Mouse (Mus musculus) MEL (cell line): Measurements from ENCODE around the gene Numbl. TPM values are rescaled to one million over a fixed set of nuclear protein-coding genes. Genes with fewer than 3 reads are reported as not detected.

Experiments
- DNase-seq: peaks from one replicate; pipeline ENCODE4 v3.0.0; 2011; ENCODE audit warnings: low read depth, low spot score
- H3K27ac ChIP-seq: 2 replicates; pipeline ENCODE4 v1.5.1; 2012; ENCODE audit warnings: low read depth, mild to moderate bottlenecking, control low read depth, low read length, moderate library complexity; ENCODE audit not compliant: control insufficient read depth
- H3K27me3 ChIP-seq, 2 experiments: fragments of 150-350 bp in 1 of 2; sonication (generic) in 1 of 2; 2 replicates each; pipeline ENCODE4 v1.6.1; 2012; ENCODE audit warnings: low read length in 2 of 2, mild to moderate bottlenecking in 2 of 2, improper control_type of control experiment in 1 of 2, moderate library complexity in 1 of 2; ENCODE audit not compliant: insufficient read depth in 2 of 2, control insufficient read depth in 1 of 2
- H3K36me3 ChIP-seq, 2 experiments: 2 replicates each; pipeline ENCODE4 v1.6.1; 2012 to 2014; ENCODE audit warnings: low read length in 2 of 2, improper control_type of control experiment in 1 of 2, inconsistent platforms in 1 of 2, mild to moderate bottlenecking in 1 of 2; ENCODE audit not compliant: insufficient read depth in 2 of 2, control insufficient read depth in 1 of 2
- H3K4me1 ChIP-seq, 2 experiments: fragments of 150-350 bp in 1 of 2; sonication (generic) in 1 of 2; 2 replicates each; pipeline ENCODE4 v1.6.1; 2012; ENCODE audit warnings: low read length in 2 of 2, improper control_type of control experiment in 1 of 2, mild to moderate bottlenecking in 1 of 2; ENCODE audit not compliant: insufficient read depth in 2 of 2, control insufficient read depth in 1 of 2
- H3K4me3 ChIP-seq, 2 experiments: fragments of 150-350 bp in 1 of 2; sonication (generic) in 1 of 2; 2 replicates each; pipeline ENCODE4 v1.5.1; 2012; ENCODE audit warnings: low read depth in 2 of 2, low read length in 2 of 2, mild to moderate bottlenecking in 2 of 2, moderate library complexity in 2 of 2, control low read depth in 1 of 2, improper control_type of control experiment in 1 of 2; ENCODE audit not compliant: control insufficient read depth in 1 of 2, insufficient read depth in 1 of 2
- H3K79me2 ChIP-seq: 2 replicates; pipeline ENCODE4 v1.6.1; 2012; ENCODE audit warnings: mild to moderate bottlenecking, low read length, moderate library complexity; ENCODE audit not compliant: control insufficient read depth, poor library complexity, insufficient read depth
- H3K9ac ChIP-seq: 2 replicates; pipeline ENCODE4 v1.6.1; 2012; ENCODE audit warnings: low read depth, mild to moderate bottlenecking, control low read depth, low read length, moderate library complexity; ENCODE audit not compliant: control insufficient read depth, poor library complexity, severe bottlenecking
- H3K9me3 ChIP-seq: fragments of 150-350 bp; sonication (generic); replicated peaks from 2 replicates; pipeline ENCODE4 v1.6.1; 2012; ENCODE audit warnings: mild to moderate bottlenecking, low read length, improper control_type of control experiment, moderate library complexity; ENCODE audit not compliant: insufficient read depth
- BHLHE40 ChIP-seq: IDR thresholded peaks from 2 replicates; pipeline ENCODE4 v1.6.1; 2012; ENCODE audit warnings: low read depth, mild to moderate bottlenecking, inconsistent platforms, low read length, improper control_type of control experiment, borderline replicate concordance
- CHD1 ChIP-seq: IDR thresholded peaks from 2 replicates; pipeline ENCODE4 v1.6.1; 2012; ENCODE audit warnings: low read depth, mild to moderate bottlenecking, inconsistent platforms, low read length, improper control_type of control experiment
- CTCF ChIP-seq, 3 experiments: IDR thresholded peaks in 2 of 3; conservative IDR thresholded peaks in 1 of 3; 2 replicates each; pipeline ENCODE4 v1.5.1; 2011 to 2012; ENCODE audit warnings: low read length in 3 of 3, low read depth in 2 of 3, mild to moderate bottlenecking in 2 of 3, improper control_type of control experiment in 1 of 3, inconsistent platforms in 1 of 3, mixed read lengths in 1 of 3, moderate library complexity in 1 of 3; ENCODE audit not compliant: control insufficient read depth in 1 of 3, insufficient read depth in 1 of 3, poor library complexity in 1 of 3, severe bottlenecking in 1 of 3
- HCFC1 ChIP-seq: IDR thresholded peaks from 2 replicates; pipeline ENCODE4 v1.6.1; 2012; ENCODE audit warnings: low read depth, mild to moderate bottlenecking, inconsistent platforms, low read length, improper control_type of control experiment, moderate library complexity
- MAX ChIP-seq: IDR thresholded peaks from 2 replicates; pipeline ENCODE4 v1.6.1; 2011; ENCODE audit warnings: low read length, improper control_type of control experiment
- MAZ ChIP-seq: IDR thresholded peaks from 2 replicates; pipeline ENCODE4 v1.6.1; 2012; ENCODE audit warnings: low read depth, mild to moderate bottlenecking, inconsistent platforms, low read length, improper control_type of control experiment
- MYC ChIP-seq: IDR thresholded peaks from 2 replicates; pipeline ENCODE4 v1.6.1; 2011; ENCODE audit warnings: low read depth, mild to moderate bottlenecking, low read length, improper control_type of control experiment, moderate library complexity
- POLR2AphosphoS2 ChIP-seq: IDR thresholded peaks from 2 replicates; pipeline ENCODE4 v1.6.1; 2011; ENCODE audit warnings: low read length, improper control_type of control experiment
- POLR2AphosphoS5 ChIP-seq: IDR thresholded peaks from 2 replicates; pipeline ENCODE4 v1.6.1; 2012; ENCODE audit warnings: low read depth, borderline replicate concordance, mild to moderate bottlenecking, inconsistent platforms, low read length, moderate library complexity, mixed read lengths
- SMC3 ChIP-seq: IDR thresholded peaks from 2 replicates; pipeline ENCODE4 v1.6.1; 2011; ENCODE audit warnings: low read depth, low read length, improper control_type of control experiment
- TAL1 ChIP-seq: IDR thresholded peaks from 2 replicates; pipeline ENCODE4 v1.6.1; 2012; ENCODE audit warnings: mild to moderate bottlenecking, inconsistent platforms, low read length, moderate library complexity, mixed read lengths
- TBP ChIP-seq: IDR thresholded peaks from 2 replicates; pipeline ENCODE4 v1.8.0; 2011; ENCODE audit warnings: low read depth, low read length, improper control_type of control experiment
- ZKSCAN1 ChIP-seq: IDR thresholded peaks from 2 replicates; pipeline ENCODE4 v1.6.1; 2012; ENCODE audit warnings: low read depth, mild to moderate bottlenecking, inconsistent platforms, low read length, improper control_type of control experiment, moderate library complexity
- ZMIZ1 ChIP-seq: IDR thresholded peaks from 2 replicates; pipeline ENCODE4 v1.6.1; 2012; ENCODE audit warnings: low read depth, mild to moderate bottlenecking, inconsistent platforms, low read length, improper control_type of control experiment, moderate library complexity
- ZNF384 ChIP-seq: IDR thresholded peaks from 2 replicates; pipeline ENCODE4 v1.6.1; 2012; ENCODE audit warnings: low read depth, mild to moderate bottlenecking, inconsistent platforms, low read length, improper control_type of control experiment
- polyA plus RNA-seq, 2 experiments: library from polyadenylated mRNA; stranded (reverse) in 1 of 2; unstranded in 1 of 2; fragments of >175 nt in 1 of 2; fragments of >200 nt in 1 of 2; gene quantifications; 2 replicates each; pipeline versions ENCODE4 v1.2.1 to v1.2.4; 2012; ENCODE audit warnings: low replicate concordance in 2 of 2, low read depth in 1 of 2; ENCODE audit not compliant: insufficient read length in 2 of 2, insufficient read depth in 1 of 2, missing spikeins in 1 of 2
- total RNA-seq: library from RNA; depleted of rRNA; stranded (reverse); fragments of 300-350 nt; gene quantifications from 2 replicates; pipeline ENCODE4 v1.2.3, GENCODE M21; 2012

Gene Numbl
- total and polyA plus RNA-seq, 3 experiments = 2.2 to 10.6 TPM; not detected in 1

- TF ChIP-seq CTCF (IDR thresholded peaks at IDR 0.05 in 2 of 3, conservative IDR thresholded peaks at IDR 0.05 in 1 of 3; ENCODE audit: control insufficient read depth in 1 of 3, insufficient read depth in 1 of 3, low read depth in 2 of 3, low read length in 3 of 3, poor library complexity in 1 of 3, severe bottlenecking in 1 of 3) (peak; percentile 41 to 51 (median 50)), ZNF384 (no peak)
- Histone ChIP-seq H3K4me1 (no peaks in the 10 kb centered on the region), H3K27me3 (no peaks in the 10 kb centered on the region)
These were observed 13.2 kb downstream of the Numbl start for GRCm38 (mm10) chr7:27271423-27271822.

GRCm38 (mm10) chr7:27273739-27274351 is 15.6 kb downstream of the Numbl start:
- Histone ChIP-seq H3K36me3 (no peaks in the 10 kb centered on the region), H3K9me3 (no peaks in the 10 kb centered on the region), H3K4me1 (no peaks in the 10 kb centered on the region), H3K9ac (no peak overlapping the region), H3K79me2 (no peaks in the 10 kb centered on the region), H3K27ac (no peak overlapping the region), H3K27me3 (no peaks in the 10 kb centered on the region), H3K4me3 (no peak overlapping the region)
- DNase-seq = peak; percentile 21
- TF ChIP-seq CTCF (IDR thresholded peaks at IDR 0.05 in 2 of 3, conservative IDR thresholded peaks at IDR 0.05 in 1 of 3; ENCODE audit: control insufficient read depth in 1 of 3, insufficient read depth in 1 of 3, low read depth in 2 of 3, low read length in 3 of 3, poor library complexity in 1 of 3, severe bottlenecking in 1 of 3) (peak; percentile 6 to 57 (median 36); a peak in 5 of 6 replicates), POLR2AphosphoS2 (no peak), TAL1 (no peak)

More at GRCm38 (mm10) chr7:27271423-27271822, 13.2 kb downstream of the Numbl start:
- no peaks in the 10 kb centered on the region for H3K36me3 ChIP-seq
- DNase-seq = peak; percentile 34
- H3K4me3 ChIP-seq = no peak overlapping the region
- H3K27ac ChIP-seq = no peak overlapping the region
- no peak overlapping the region for H3K9ac ChIP-seq
- no peaks in the 10 kb centered on the region for H3K9me3 ChIP-seq
- H3K79me2 ChIP-seq = no peaks in the 10 kb centered on the region

GRCm38 (mm10) chr7:27274916-27275315 is 16.7 kb downstream of the Numbl start:
- no peaks in the 10 kb centered on the region for H3K79me2 ChIP-seq
- H3K4me3 ChIP-seq = no peak overlapping the region
- no peaks in the 10 kb centered on the region for H3K27me3 ChIP-seq
- no peaks in the 10 kb centered on the region for H3K9me3 ChIP-seq
- no peak overlapping the region for H3K9ac ChIP-seq
- H3K4me1 ChIP-seq = no peaks in the 10 kb centered on the region
- DNase-seq = no peak
- no peak overlapping the region for H3K27ac ChIP-seq
- TF ChIP-seq MYC (no peak), POLR2AphosphoS5 (no peak)
- no peaks in the 10 kb centered on the region for H3K36me3 ChIP-seq

GRCm38 (mm10) chr7:27276021-27276420 is 17.8 kb downstream of the Numbl start:
- Histone ChIP-seq H3K36me3 (no peaks in the 10 kb centered on the region), H3K79me2 (no peaks in the 10 kb centered on the region), H3K4me1 (no peaks in the 10 kb centered on the region), H3K9me3 (no peaks in the 10 kb centered on the region), H3K27ac (no peak overlapping the region), H3K9ac (no peak overlapping the region), H3K27me3 (no peaks in the 10 kb centered on the region), H3K4me3 (no peak overlapping the region)
- no peak for TF ChIP-seq TBP
- TF ChIP-seq CHD1 = no peak
- TF ChIP-seq CTCF (IDR thresholded peaks at IDR 0.05 in 2 of 3, conservative IDR thresholded peaks at IDR 0.05 in 1 of 3; ENCODE audit: control insufficient read depth in 1 of 3, insufficient read depth in 1 of 3, low read depth in 2 of 3, low read length in 3 of 3, poor library complexity in 1 of 3, severe bottlenecking in 1 of 3) = no peak
- no peak for TF ChIP-seq SMC3
- no peak for TF ChIP-seq ZMIZ1
- no peak for TF ChIP-seq HCFC1
- TF ChIP-seq BHLHE40 = no peak
- TF ChIP-seq MAX = no peak
- TF ChIP-seq ZKSCAN1 = no peak
- no peak for TF ChIP-seq MAZ
- DNase-seq = peak; percentile 46
